Mouse (Mus musculus) testis, postnatal 10 days (tissue): ENCODE results near the gene Olfr847.

Experiments
- DNase-seq: peaks from one replicate; pipeline ENCODE4 v3.0.0; 2021; ENCODE audit warnings: low spot score

The Olfr847 gene

DNA sequence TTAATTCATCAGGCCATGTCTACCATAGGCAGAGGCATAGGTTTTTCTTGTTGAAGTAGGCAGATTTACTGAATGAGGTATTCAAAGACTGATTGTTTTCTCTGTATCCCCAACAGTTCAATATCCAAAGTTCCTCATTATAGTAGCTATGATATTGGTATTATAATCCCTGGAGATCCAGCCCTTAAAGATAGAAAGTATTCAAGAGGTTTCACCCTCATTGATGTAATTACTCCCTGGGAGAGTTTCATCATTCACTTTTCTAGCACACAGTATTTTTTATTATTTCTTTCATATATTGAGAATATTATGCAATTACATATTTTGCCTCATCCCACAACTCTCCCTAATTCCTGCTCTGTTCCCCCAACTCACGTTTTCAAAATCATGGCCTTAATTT, at the start of gene Olfr847:
Gene Olfr847, minus strand, starts transcription at position 101 of the 400 bp plus-strand sequence.
- no peak for DNase-seq

DNA sequence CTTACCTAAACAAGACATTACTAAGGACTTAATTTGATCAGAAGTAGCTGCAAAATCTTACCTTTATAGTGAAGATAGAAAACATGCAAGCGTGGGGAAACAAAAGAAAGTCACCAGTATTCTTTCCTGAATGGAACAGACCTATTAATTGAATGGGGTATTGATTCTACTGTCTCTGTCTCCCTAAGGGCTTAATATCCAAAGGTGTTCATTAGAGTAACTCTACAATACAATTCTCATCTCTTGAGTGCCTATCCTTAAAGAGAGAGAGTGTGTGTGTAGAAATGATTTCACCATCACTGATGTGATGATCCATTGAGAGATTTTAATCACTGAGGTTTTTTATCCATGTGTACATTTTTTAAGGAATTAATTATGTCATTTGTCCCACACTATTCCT, 14.6 kb downstream of the Olfr847 start, which contains the start of gene Olfr846:
Gene Olfr846, minus strand, starts transcription at position 101 of the 400 bp plus-strand sequence.
- DNase-seq, result no peak

- no peak for DNase-seq
Measured at GRCm38 (mm10) chr9:19336157-19336556, 42.3 kb downstream of the Olfr847 start, which contains the start of gene Olfr845. Olfr845 (plus strand) TSS chr9:19336457.
